Mouse (Mus musculus) thymus, adult 2 months (tissue): ENCODE data around the gene Stk11.

ENCODE experiments used
- CTCF ChIP-seq: fragments of 200-500 bp; IDR thresholded peaks from 2 replicates; pipeline ENCODE4 v1.5.1; 2012; ENCODE audit warnings: mild to moderate bottlenecking, control low read depth, low read length, moderate library complexity, borderline replicate concordance; ENCODE audit not compliant: control insufficient read depth, poor library complexity, insufficient read depth; ENCODE audit errors: extremely low read depth
- POLR2A ChIP-seq: fragments of 200-500 bp; IDR thresholded peaks from 2 replicates; pipeline ENCODE4 v1.6.1; 2012; ENCODE audit warnings: mild to moderate bottlenecking, low read length, control low read depth, moderate library complexity; ENCODE audit not compliant: control insufficient read depth, poor library complexity, insufficient read depth; ENCODE audit errors: extremely low read depth

GRCm38 (mm10) chr10:80105460-80105859, 10.1 kb upstream of the Stk11 start, which contains the start of gene Sbno2:
- TF ChIP-seq CTCF: no peak
- TF ChIP-seq POLR2A: no peak
